Mouse (Mus musculus) forebrain, embryonic 12.5 days (tissue): ENCODE measurements around the gene Gm39115. TPM values are rescaled to one million over a fixed set of nuclear protein-coding genes. Genes with fewer than 3 reads are reported as not detected.
A peak's percentile ranks its signal among the peaks of the same experiment; 100 is the strongest.
"Not testable (repeated sequence)": the region's sequence is repeated elsewhere in the genome, so short reads cannot be mapped to it uniquely, and the experiment has no call there.

Experiments used
- ATAC-seq: fragments of 200-750 bp; cut with Nextera tagmentation; 2 replicates; pipeline ENCODE4 v1.8.0; 2017; ENCODE audit warnings: moderate TSS enrichment; ENCODE audit not compliant: low FRiP score
- H3K27ac ChIP-seq: fragments of 300-500 bp; sonication (generic); 2 replicates; pipeline ENCODE4 v1.5.1; 2016; ENCODE audit warnings: mild to moderate bottlenecking
- H3K27me3 ChIP-seq: fragments of 300-500 bp; sonication (generic); 2 replicates; pipeline ENCODE4 v1.6.1; 2016; ENCODE audit warnings: mild to moderate bottlenecking
- H3K36me3 ChIP-seq: fragments of 300-500 bp; sonication (generic); replicated peaks from 2 replicates; pipeline ENCODE4 v1.6.1; 2016; ENCODE audit warnings: mild to moderate bottlenecking
- H3K4me1 ChIP-seq: fragments of 300-500 bp; sonication (generic); 2 replicates; pipeline ENCODE4 v1.6.1; 2016
- H3K4me2 ChIP-seq: fragments of 300-500 bp; sonication (generic); 2 replicates; pipeline ENCODE4 v1.6.1; 2016; ENCODE audit warnings: mild to moderate bottlenecking, moderate library complexity
- H3K4me3 ChIP-seq: fragments of 300-500 bp; sonication (generic); replicated peaks from 2 replicates; pipeline ENCODE4 v1.5.1; 2016; ENCODE audit warnings: mild to moderate bottlenecking
- H3K9ac ChIP-seq: fragments of 300-500 bp; sonication (generic); 2 replicates; pipeline ENCODE4 v1.6.1; 2016; ENCODE audit warnings: mild to moderate bottlenecking
- H3K9me3 ChIP-seq: fragments of 300-500 bp; sonication (generic); 2 replicates; pipeline ENCODE4 v1.6.1; 2016
- WGBS: fragments of 180-500 bp; shearing (Covaris S2); methylation state at CpG from one replicate; pipeline ENCODE4 v1.1.7; 2016; 5-methylcytosine and 5-hydroxymethylcytosine counted together
- polyA plus RNA-seq: library from polyadenylated mRNA; unstranded; fragments of >200 nt; fragmentation: Nextera tagmentation; extraction: Ambion mirVana; gene quantifications from 2 replicates; pipeline ENCODE4 v1.2.1, GENCODE M21; 2016

Gm39115 gene
- polyA plus RNA-seq, 1 experiment from 2014 or later, result not detected

DNA sequence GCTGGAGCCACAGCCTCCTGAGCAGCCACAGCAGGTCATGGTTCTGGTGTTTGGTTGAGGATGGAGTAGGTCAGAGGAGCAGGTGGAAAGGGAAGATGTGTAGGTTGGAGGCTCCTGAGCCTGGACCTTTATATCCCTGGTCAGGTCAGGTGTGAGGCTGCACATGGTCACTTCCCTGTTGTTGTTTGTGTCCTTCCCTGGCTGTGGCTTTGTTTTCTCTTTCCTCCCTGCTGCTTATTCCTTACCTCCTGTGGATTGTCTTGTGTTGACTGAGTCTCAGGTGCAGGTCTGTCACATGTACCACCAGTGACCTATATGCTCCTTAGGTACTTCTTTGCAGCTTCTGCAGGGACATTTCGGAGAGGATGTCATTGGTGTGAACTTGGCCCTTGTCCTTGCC is 8.7 kb upstream of the Gm39115 start, which contains the start of gene Gm45337:
TSS of gene Gm45337 (minus strand) at position 101 of the 400 bp plus-strand sequence.
- WGBS, result 84% methylated on average over 1 of the region's 1 CpGs
- no peaks in the 10 kb centered on the region for H3K9me3 ChIP-seq

DNA sequence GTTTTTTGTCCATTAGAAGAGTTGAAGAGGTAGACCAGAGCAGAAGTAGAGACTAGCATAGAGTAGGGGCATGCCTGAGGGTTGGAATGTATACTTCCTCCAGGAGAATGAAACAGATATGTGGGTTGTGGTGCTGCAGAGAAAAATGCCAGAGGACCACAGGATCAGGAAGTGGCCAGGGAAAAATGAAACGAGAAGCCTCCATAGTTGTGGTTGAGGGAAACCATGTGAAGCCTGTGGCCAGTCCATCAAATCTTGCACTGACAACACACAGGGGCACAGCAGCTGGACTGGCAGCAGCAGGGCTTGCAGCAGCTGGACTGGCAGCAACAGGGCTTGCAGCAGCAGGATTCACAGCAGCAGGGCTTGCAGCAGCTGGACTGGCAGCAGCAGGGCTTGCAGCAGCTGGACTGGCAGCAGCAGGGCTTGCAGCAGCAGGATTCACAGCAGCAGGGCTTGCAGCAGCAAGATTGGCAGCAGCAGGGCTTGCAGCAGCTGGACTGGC is 7.7 kb upstream of the Gm39115 start:
- H3K27me3 ChIP-seq, ATAC-seq, H3K36me3 ChIP-seq, H3K27ac ChIP-seq, H3K9me3 ChIP-seq, H3K9ac ChIP-seq, H3K4me1 ChIP-seq, H3K4me3 ChIP-seq, H3K4me2 ChIP-seq: not testable (repeated sequence)
- WGBS, result 57% methylated on average over 1 of the region's 1 CpGs

More for the DNA sequence above, 8.7 kb upstream of the Gm39115 start, which contains the start of gene Gm45337:
- no peaks in the 10 kb centered on the region for H3K4me1 ChIP-seq
- no peak within 1 kb of the TSS for H3K4me2 ChIP-seq
- ATAC-seq, result no peak
- H3K27me3 ChIP-seq, result peaks cover 4% of the 10 kb centered on the region; the same call in 1 of the 2 replicates
- H3K27ac ChIP-seq, result no peak within 1 kb of the TSS
- H3K36me3 ChIP-seq, result no peaks in the 10 kb centered on the region
- no peak within 1 kb of the TSS for H3K4me3 ChIP-seq
- H3K9ac ChIP-seq, result no peak within 1 kb of the TSS

DNA sequence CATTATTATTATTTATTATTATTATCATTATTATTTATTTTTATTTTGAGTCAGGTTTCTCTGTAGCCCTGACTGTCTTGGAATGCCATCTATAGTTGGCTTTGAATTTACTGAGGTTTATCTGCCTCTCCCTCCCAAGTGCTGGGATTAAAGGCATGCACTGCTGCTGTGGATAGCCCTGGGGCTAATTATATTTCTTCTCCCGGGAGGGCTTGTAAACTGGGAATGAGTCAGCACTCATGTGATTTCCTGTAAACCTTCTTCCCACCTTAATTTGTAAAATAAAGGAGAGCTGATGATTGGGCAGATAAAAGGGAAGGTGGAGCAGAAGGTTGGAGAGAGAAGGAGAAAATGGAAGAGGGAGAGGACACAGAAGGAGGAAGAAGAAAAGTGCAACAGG is 4.9 kb upstream of the Gm39115 start:
- Histone ChIP-seq H3K9ac (no peak overlapping the region), H3K4me1 (no peaks in the 10 kb centered on the region), H3K36me3 (no peaks in the 10 kb centered on the region), H3K4me3 (no peak overlapping the region), H3K4me2 (no peak overlapping the region), H3K27ac (no peak overlapping the region), H3K9me3 (no peaks in the 10 kb centered on the region), H3K27me3 (peaks cover 4% of the 10 kb centered on the region; the same call in 1 of the 2 replicates)
- no peak for ATAC-seq
- 48% methylated on average over 1 of the region's 1 CpGs for WGBS

DNA sequence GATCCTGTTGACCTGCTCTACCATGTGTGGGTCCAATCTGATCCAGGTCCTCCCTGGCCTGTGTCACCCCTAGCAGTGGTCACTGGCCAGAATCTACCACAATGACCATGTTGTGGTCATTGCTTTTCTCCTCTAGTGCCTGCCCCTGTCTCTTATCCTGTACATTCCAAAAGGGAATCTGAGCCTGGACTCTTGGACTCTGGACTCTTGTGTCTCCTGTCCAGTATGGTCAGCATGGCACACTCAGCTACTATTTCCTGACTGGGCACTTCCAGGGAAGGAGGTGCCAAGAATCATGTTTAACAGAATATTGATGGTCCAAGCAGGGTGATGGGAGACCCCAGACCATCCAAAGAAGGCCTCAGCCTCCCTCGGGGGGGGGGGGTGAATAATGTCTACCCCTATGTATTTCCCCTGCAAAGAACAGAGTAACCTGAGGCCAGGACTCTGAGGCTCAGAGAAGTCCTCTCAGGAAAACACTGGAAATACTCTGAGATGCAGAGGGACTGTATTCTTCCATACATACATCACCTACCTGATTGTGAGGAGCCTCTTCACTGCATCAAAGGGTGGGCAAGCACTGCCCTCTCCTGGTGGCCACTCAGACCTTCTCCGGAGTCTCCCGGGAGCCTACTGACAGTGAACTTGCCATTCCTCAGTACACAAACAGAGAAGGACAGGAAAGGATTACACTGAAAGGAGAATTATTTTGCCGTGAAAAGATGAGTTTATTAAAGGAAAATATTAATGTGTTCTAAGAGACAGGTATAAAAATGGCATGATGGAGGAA is 1.4 kb downstream of the Gm39115 start:
- Histone ChIP-seq H3K9ac (no peak overlapping the region), H3K36me3 (no peaks in the 10 kb centered on the region), H3K4me2 (no peak overlapping the region), H3K27me3 (no peaks in the 10 kb centered on the region), H3K4me3 (no peak overlapping the region), H3K27ac (no peak overlapping the region), H3K9me3 (no peaks in the 10 kb centered on the region), H3K4me1 (no peaks in the 10 kb centered on the region)
- ATAC-seq, result no peak
- 58% methylated on average over 4 of the region's 4 CpGs for WGBS

DNA sequence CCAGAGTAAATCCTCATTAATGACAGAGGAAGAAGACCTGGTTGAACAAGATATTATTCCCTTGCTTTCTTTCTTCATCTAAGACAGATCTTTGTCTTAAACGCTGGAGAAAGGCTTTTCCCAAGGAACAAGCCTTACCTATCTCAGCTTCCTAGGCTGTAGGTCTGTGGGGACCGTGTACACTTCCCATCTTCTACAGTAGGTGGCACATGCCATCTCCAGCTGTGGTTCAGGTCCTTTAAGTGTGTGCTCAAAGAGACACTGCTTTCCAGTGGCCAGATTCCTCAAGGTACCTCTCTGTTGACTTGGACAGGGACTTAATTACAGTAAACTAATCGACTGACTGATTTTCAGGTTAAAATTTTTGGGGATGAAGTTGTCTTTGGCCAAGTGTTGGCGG is 7.0 kb downstream of the Gm39115 start:
- H3K9ac ChIP-seq, result no peak overlapping the region
- 65% methylated on average over 4 of the region's 4 CpGs for WGBS
- H3K36me3 ChIP-seq, result no peaks in the 10 kb centered on the region
- no peaks in the 10 kb centered on the region for H3K27me3 ChIP-seq
- H3K4me2 ChIP-seq, result no peak overlapping the region
- no peak for ATAC-seq
- no peak overlapping the region for H3K4me3 ChIP-seq
- H3K9me3 ChIP-seq, result no peaks in the 10 kb centered on the region
- no peaks in the 10 kb centered on the region for H3K4me1 ChIP-seq
- H3K27ac ChIP-seq, result no peak overlapping the region

DNA sequence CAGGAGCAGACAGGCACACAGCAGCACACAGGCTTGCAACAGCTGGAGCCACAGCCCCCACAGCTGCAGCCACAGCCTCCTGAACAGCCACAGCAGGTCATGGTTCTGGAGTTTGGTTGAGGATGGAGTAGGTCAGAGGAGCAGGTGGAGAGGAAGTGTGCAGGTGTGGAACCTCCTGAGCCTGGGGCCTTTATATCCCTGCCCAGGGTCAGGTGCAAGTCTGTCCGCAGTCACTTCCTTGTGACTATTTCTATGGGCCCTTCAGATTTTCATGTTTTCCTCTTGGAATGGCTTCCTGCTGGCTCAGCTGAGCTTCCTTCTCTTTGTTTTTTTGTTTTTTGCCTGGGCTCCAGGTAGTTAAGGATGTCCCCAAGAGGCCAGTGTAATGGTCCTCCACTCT is 15.2 kb downstream of the Gm39115 start, which contains the start of gene Gm45618:
TSS of gene Gm45618 (minus strand) at position 101 of the 400 bp plus-strand sequence.
- H3K27me3 ChIP-seq, H3K9me3 ChIP-seq, H3K4me3 ChIP-seq, H3K4me2 ChIP-seq, H3K4me1 ChIP-seq, H3K27ac ChIP-seq, ATAC-seq, H3K36me3 ChIP-seq, H3K9ac ChIP-seq: not testable (repeated sequence)
- WGBS, result 68% methylated on average over 1 of the region's 1 CpGs

DNA sequence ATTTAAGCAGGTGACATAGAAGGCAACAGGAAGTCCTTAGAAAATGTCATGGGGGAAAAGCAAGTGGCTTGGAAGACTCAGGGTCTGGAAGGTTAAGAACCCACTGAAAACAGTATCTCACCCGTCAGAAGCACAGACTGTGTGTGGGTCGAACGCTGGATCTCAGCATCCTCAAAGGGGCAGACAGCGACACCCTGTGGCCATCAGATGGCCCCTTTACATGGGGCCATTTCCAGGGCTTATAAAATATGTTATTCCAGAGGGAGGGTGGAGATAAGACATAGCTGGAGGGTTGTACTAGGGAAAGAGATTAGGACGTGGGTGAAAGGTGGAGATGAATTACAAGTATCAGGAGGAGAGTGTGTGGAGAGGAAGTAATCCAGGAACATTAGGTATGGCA is 16.2 kb downstream of the Gm39115 start:
- H3K27me3 ChIP-seq, result no peaks in the 10 kb centered on the region
- 23% methylated on average over 5 of the region's 5 CpGs for WGBS
- no peak overlapping the region for H3K9ac ChIP-seq
- no peak for ATAC-seq
- H3K4me1 ChIP-seq, result no peaks in the 10 kb centered on the region
- H3K27ac ChIP-seq, result no peak overlapping the region
- no peak overlapping the region for H3K4me3 ChIP-seq
- H3K4me2 ChIP-seq, result no peak overlapping the region
- no peaks in the 10 kb centered on the region for H3K36me3 ChIP-seq
- H3K9me3 ChIP-seq, result no peaks in the 10 kb centered on the region

DNA sequence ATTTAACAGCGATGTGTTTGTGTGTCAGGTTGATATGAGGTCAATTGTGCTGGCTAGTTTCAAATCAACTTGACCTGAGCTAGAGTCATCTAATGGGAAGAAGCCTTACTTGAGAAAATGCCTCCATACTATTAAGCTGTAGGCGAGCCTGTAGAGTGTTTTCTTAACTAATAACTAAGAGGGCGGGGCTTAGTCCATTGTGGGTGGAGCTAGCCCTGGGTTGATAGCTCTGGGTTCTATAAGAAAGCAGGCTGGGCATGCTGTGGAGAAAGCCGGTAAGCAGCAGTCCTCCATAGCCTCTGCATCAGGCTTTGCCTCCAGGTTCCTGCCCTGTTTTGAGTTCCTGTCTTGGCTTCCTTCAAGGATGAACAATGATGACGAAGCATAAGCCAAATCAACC is 31.1 kb downstream of the Gm39115 start:
- Histone ChIP-seq H3K9ac (no peak overlapping the region), H3K27ac (no peak overlapping the region), H3K4me1 (no peaks in the 10 kb centered on the region), H3K36me3 (no peaks in the 10 kb centered on the region), H3K27me3 (no peaks in the 10 kb centered on the region), H3K4me3 (no peak overlapping the region), H3K9me3 (no peaks in the 10 kb centered on the region), H3K4me2 (no peak overlapping the region)
- no peak for ATAC-seq
- WGBS, result 71% methylated on average over 5 of the region's 5 CpGs

DNA sequence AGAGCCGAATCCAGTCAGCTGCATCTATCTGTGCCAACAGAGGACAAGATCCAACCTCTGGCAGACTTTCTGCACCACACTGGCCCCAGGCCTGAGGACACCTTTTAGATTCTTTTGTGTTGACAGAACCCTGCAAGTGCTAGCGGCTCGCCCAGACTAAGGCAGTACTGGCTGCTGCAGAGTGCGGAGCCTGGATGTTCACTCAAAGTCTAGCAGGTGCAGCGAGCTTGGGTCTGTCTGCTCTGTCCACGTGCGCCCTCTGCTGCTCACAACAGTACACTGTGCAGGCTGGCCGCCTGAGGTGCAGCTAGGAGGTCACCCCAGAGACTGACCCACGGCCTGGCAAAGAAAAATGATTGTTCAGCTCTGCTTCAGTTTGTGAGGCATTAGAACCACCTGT is 38.1 kb downstream of the Gm39115 start:
- 10% methylated on average over 9 of the region's 9 CpGs for WGBS
- peak; percentile 60 for ATAC-seq
- H3K4me1 ChIP-seq, result peaks cover 28% of the 10 kb centered on the region
- no peak overlapping the region for H3K9ac ChIP-seq
- H3K27ac ChIP-seq, result no peak overlapping the region
- no peaks in the 10 kb centered on the region for H3K36me3 ChIP-seq
- H3K4me2 ChIP-seq, result no peak overlapping the region
- no peak overlapping the region for H3K4me3 ChIP-seq
- H3K9me3 ChIP-seq, result no peaks in the 10 kb centered on the region
- H3K27me3 ChIP-seq, result peaks cover 26% of the 10 kb centered on the region

DNA sequence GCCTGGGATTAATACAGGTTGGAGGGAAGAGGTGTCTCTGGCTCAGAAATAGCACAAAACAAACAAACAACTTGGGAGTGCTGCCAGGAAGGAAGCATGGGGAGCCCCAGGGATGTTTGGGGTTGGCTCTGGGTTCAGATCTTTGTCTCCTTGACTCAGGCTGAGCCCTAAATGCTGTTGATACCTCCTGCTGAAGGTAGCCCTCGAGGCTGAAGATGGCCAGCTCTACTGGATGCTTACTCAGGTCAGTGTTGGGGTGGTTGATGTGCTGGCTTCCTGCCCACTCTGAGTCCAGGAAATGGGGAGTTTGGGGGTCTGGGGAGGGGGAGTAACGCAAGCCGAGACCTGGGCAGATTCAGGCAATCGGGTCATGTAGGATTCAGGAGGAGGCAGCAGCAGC is 39.1 kb downstream of the Gm39115 start:
- Histone ChIP-seq H3K27ac (no peak overlapping the region), H3K36me3 (no peaks in the 10 kb centered on the region), H3K4me2 (no peak overlapping the region), H3K9ac (no peak overlapping the region), H3K4me1 (peaks cover 39% of the 10 kb centered on the region), H3K4me3 (no peak overlapping the region), H3K9me3 (no peaks in the 10 kb centered on the region), H3K27me3 (peaks cover 26% of the 10 kb centered on the region)
- no peak for ATAC-seq
- WGBS, result 84% methylated on average over 4 of the region's 4 CpGs

DNA sequence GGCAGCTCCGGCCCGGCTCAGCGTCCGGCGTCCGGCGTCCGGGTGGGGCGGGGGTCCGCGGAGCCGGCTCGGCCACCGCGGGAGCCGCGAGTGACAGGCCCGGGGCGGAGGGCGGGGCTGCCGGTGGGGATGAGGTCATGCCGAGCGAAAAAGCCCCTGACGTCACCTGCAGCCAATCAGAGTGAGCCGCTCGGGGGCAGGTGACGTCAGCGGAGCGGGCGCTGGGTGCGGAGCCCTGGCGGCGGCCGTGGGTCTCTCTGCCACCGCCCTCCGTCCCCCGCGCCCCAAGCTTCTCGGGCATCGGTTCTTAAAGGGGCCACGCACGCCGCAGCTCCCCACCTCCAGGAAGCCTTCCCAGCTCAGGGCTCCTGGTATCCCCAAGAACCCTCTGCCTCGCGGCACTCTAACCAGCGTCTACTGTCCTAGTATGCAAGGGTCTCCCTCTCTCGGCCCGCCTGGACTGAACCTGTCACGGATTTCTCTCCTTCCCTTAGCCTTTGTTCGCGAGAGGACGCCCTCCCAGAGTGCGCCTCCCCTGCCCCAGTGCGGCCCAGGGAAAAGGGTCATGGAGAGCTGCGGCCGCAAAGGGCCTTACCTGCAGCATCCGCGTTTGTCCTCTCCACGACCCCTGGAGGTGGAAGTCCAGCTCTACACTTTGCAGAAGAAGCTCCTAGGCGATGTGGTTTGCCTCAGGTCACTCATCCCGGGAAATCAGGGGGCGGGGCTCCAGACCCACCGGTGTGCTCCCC is 40.5 kb downstream of the Gm39115 start, which contains the start of gene Dusp8:
TSS of gene Dusp8 (minus strand) at position 661 of the 749 bp plus-strand sequence.
- Histone ChIP-seq H3K9ac (peak within 1 kb of the TSS; percentile 94), H3K27me3 (peaks cover 26% of the 10 kb centered on the region), H3K27ac (peak within 1 kb of the TSS; percentile 86), H3K9me3 (no peaks in the 10 kb centered on the region), H3K4me1 (peaks cover 52% of the 10 kb centered on the region), H3K36me3 (no peaks in the 10 kb centered on the region), H3K4me3 (peak within 1 kb of the TSS; percentile 90), H3K4me2 (peak within 1 kb of the TSS; percentile 88)
- ATAC-seq, result peak; percentile 90
- WGBS, result under 1% methylated on average over 61 of the region's 63 CpGs

DNA sequence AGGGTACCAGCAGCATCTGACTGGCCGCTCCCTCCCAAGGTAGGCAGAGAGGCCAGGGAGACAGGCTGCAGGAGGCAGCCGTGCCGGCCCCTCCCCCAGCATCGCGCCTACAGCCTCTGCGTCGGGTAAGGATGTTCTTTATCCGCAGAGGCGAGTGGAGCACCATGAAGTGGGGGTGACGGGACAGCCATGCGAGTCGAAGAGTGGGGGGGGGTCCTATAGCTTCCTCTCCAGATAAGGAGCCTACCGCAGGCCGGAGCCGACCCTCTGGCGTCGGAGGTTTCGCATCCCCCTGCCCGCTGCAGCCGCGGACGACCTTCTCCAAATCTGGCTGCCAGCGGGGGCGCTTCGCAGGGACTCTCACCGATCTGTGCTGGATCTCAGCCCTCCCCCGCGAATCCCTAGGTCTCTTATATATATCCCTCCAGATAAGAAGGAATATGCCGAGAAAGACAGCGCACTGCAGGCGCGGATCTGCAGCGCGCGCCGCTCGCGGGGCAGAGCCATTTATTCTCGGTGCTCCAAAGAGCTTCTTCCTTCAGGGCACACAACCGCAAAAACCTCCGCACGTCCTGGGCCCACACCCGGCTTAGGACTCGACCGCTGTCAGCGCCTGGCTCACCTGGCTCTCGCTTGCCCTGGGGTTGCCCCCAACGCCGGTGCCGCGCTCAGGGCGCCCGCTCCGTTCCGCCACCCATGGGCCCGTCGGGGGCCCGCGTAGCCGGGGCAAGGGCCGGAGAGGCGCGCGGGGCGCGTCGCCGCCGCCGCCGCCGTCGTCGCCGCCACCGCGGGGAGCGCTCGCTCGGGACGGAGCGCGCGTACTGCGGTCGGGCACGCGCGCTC is 41.3 kb downstream of the Gm39115 start:
- Histone ChIP-seq H3K4me2 (peak overlapping the region; percentile 88), H3K4me3 (peak overlapping the region; percentile 90), H3K9ac (peak overlapping the region; percentile 94), H3K27me3 (peaks cover 26% of the 10 kb centered on the region), H3K27ac (peak overlapping the region; percentile 86), H3K4me1 (peaks cover 61% of the 10 kb centered on the region), H3K36me3 (no peaks in the 10 kb centered on the region), H3K9me3 (no peaks in the 10 kb centered on the region)
- under 1% methylated on average over 84 of the region's 89 CpGs for WGBS
- ATAC-seq, result peak; percentile 39
